Mouse (Mus musculus) limb, embryonic 13.5 days (tissue): ENCODE measurements around the gene Agap2. TPM values are rescaled to one million over a fixed set of nuclear protein-coding genes. Genes with fewer than 3 reads are reported as not detected.

Source experiments
- ATAC-seq: fragments of 200-750 bp; cut with Nextera tagmentation; 2 replicates; pipeline ENCODE4 v1.8.0; 2017; ENCODE audit warnings: low read depth, moderate number of reproducible peaks, moderate TSS enrichment; ENCODE audit not compliant: low FRiP score
- H3K27ac ChIP-seq: fragments of 300-500 bp; sonication (generic); 2 replicates; pipeline ENCODE4 v1.5.1; 2015; ENCODE audit warnings: inconsistent platforms, mild to moderate bottlenecking, moderate library complexity
- H3K27me3 ChIP-seq: fragments of 300-500 bp; sonication (generic); 2 replicates; pipeline ENCODE4 v1.6.1; 2015; ENCODE audit warnings: mild to moderate bottlenecking, inconsistent platforms
- H3K36me3 ChIP-seq: fragments of 300-500 bp; sonication (generic); 2 replicates; pipeline ENCODE4 v1.6.1; 2015; ENCODE audit warnings: inconsistent platforms, mild to moderate bottlenecking, moderate library complexity
- H3K4me1 ChIP-seq: fragments of 300-500 bp; sonication (generic); 2 replicates; pipeline ENCODE4 v1.6.1; 2015; ENCODE audit warnings: inconsistent platforms
- H3K4me2 ChIP-seq: fragments of 300-500 bp; sonication (generic); replicated peaks from 2 replicates; pipeline ENCODE4 v1.6.1; 2015; ENCODE audit warnings: inconsistent platforms, mild to moderate bottlenecking, moderate library complexity
- H3K4me3 ChIP-seq: fragments of 300-500 bp; sonication (generic); 2 replicates; pipeline ENCODE4 v1.5.1; 2015; ENCODE audit warnings: moderate library complexity, mild to moderate bottlenecking, inconsistent platforms
- H3K9ac ChIP-seq: fragments of 300-500 bp; sonication (generic); 2 replicates; pipeline ENCODE4 v1.6.1; 2015; ENCODE audit warnings: mild to moderate bottlenecking, inconsistent platforms
- H3K9me3 ChIP-seq: fragments of 300-500 bp; sonication (generic); 2 replicates; pipeline ENCODE4 v1.6.1; 2016; ENCODE audit warnings: inconsistent platforms
- WGBS: fragments of 180-500 bp; shearing (Covaris S2); methylation state at CpG from one replicate; pipeline ENCODE4 v1.1.7; 2015; 5-methylcytosine and 5-hydroxymethylcytosine counted together
- polyA plus RNA-seq: library from polyadenylated mRNA; unstranded; fragments of >200 nt; fragmentation: Nextera tagmentation; extraction: Ambion mirVana; gene quantifications from 2 replicates; pipeline ENCODE4 v1.2.1, GENCODE M21; 2015

Gene Agap2
- polyA plus RNA-seq: 0.29 and 0.43 TPM in 2 replicates

GRCm38 (mm10) chr10:127075080-127075479, at the start of gene Agap2:
Agap2 (plus strand) TSS chr10:127075284.
- no peak for ATAC-seq
- H3K27me3 ChIP-seq: peaks cover 55% of the 10 kb centered on the region
- WGBS: 54% methylated on average over 9 of the region's 9 CpGs

DNA sequence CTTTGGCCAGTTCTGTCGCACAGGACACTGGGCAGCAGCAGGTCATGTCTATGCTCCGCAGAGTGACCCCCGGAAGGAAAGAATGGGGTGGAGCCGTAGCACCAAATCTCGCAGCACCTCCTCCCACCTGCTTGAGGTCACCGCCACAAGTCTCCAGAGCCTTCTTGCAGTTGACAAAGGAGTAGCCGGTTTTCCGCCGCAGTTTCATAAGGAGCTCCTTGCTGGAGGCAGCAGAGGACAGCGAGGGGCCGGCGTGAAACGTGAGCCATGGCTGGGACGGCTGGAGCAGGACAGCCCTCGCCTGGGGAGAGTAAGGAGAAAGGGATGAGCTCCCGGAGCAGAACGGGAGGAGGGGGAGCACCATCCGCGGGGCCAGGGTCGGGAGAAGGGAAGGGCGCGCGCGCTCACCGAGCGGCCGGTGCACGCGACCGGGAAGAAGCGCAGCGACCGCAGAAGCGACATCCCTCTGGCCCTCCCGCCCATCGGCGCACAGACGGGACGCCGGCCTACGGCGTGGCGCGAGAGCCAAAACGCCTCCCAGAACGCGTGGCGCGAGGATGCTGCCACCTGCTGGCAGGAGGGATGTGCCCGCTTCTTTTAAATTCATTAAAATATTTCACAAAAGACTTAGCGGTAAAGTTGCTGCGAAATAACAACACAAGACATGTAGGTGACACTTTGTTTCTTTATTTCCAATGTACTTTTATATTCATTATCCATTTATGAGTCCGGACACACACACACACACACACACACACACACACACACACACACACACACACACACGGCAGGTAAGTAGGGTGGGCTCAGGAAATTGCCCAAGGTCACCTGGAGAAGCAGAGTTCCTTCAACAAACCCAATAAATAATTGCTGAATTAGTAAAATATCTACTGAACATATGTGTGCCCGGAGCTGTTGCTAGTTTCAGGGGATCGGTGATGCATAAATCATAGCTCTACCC, 44.5 kb upstream of the Agap2 start, which contains the start of gene Tsfm:
Gene Tsfm, minus strand, starts transcription at position 505 of the 961 bp plus-strand sequence.
- H3K27me3 ChIP-seq: no peaks in the 10 kb centered on the region
- peak within 1 kb of the TSS; percentile 75 for H3K27ac ChIP-seq
- H3K36me3 ChIP-seq: peaks cover 39% of the 10 kb centered on the region
- peak within 1 kb of the TSS; percentile 92 for H3K4me3 ChIP-seq
- peak; percentile 80 for ATAC-seq
- peak within 1 kb of the TSS; percentile 87 for H3K4me2 ChIP-seq
- peaks cover 8% of the 10 kb centered on the region for H3K4me1 ChIP-seq
- H3K9me3 ChIP-seq: no peaks in the 10 kb centered on the region
- WGBS: 5% methylated on average over 55 of the region's 56 CpGs
- peak within 1 kb of the TSS; percentile 94 for H3K9ac ChIP-seq

More at GRCm38 (mm10) chr10:127075080-127075479, at the start of gene Agap2:
- H3K9ac ChIP-seq: no peak within 1 kb of the TSS
- no peaks in the 10 kb centered on the region for H3K36me3 ChIP-seq
- no peak within 1 kb of the TSS for H3K27ac ChIP-seq
- H3K9me3 ChIP-seq: no peaks in the 10 kb centered on the region
- H3K4me3 ChIP-seq: no peak within 1 kb of the TSS
- H3K4me1 ChIP-seq: peaks cover 29% of the 10 kb centered on the region
- H3K4me2 ChIP-seq: no peak within 1 kb of the TSS

GRCm38 (mm10) chr10:127033301-127033741, 41.8 kb upstream of the Agap2 start:
- Histone ChIP-seq H3K4me1 (peaks cover 8% of the 10 kb centered on the region), H3K27me3 (no peaks in the 10 kb centered on the region), H3K4me3 (no peak overlapping the region), H3K36me3 (peaks cover 12% of the 10 kb centered on the region), H3K9me3 (no peaks in the 10 kb centered on the region), H3K27ac (no peak overlapping the region), H3K4me2 (no peak overlapping the region), H3K9ac (no peak overlapping the region)
- no peak for ATAC-seq
- 77% methylated on average over 8 of the region's 8 CpGs for WGBS

DNA sequence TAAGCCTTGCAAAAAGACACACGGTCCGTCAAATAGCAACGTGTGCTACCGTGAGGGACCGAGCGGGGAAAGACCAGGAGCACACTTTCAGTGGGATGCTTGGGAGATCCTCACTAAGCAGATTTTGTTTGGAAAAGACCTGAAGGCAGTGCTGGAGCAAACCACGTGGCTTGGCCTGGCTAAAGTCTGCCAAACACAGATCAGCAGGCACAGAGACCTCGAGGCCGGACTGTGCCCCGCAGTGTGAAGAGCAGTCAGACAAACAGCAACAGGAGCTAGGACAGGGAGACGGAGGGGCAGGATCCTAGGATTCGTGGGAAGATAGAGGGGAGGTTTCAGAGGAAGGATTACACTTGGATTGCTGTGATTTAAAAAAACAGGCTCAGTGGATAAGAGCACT, 38.8 kb upstream of the Agap2 start:
- Histone ChIP-seq H3K27me3 (peaks cover 11% of the 10 kb centered on the region), H3K4me1 (peaks cover 7% of the 10 kb centered on the region), H3K4me3 (no peak overlapping the region), H3K9me3 (no peaks in the 10 kb centered on the region), H3K36me3 (no peaks in the 10 kb centered on the region), H3K9ac (no peak overlapping the region), H3K27ac (no peak overlapping the region), H3K4me2 (no peak overlapping the region)
- 82% methylated on average over 12 of the region's 12 CpGs for WGBS
- ATAC-seq: no peak

DNA sequence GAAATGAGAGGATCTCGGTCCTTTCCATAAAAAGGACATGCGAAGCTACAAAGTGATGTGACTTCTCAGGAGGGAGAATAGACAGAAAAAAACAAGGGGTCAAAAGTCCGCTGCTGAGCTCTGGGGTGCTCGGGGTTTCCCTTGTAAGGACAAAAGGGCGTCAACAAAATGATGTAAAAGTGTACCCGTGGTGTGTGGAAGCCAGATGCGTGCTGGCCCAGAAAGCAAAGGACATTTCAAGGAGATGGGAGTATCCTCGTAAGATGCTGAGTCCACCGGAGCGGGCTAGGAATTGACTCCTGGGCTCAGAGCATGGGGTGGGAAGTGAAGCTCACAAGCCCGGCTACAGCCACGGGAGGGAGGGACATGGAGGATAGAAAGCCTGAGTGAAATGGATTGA, 37.4 kb upstream of the Agap2 start:
- H3K27ac ChIP-seq: no peak overlapping the region
- ATAC-seq: no peak
- no peak overlapping the region for H3K4me2 ChIP-seq
- H3K27me3 ChIP-seq: peaks cover 11% of the 10 kb centered on the region
- peaks cover 12% of the 10 kb centered on the region for H3K4me1 ChIP-seq
- no peak overlapping the region for H3K4me3 ChIP-seq
- WGBS: 77% methylated on average over 12 of the region's 12 CpGs
- H3K36me3 ChIP-seq: no peaks in the 10 kb centered on the region
- H3K9ac ChIP-seq: no peak overlapping the region
- no peaks in the 10 kb centered on the region for H3K9me3 ChIP-seq

GRCm38 (mm10) chr10:127040569-127041214, 34.4 kb upstream of the Agap2 start:
- Histone ChIP-seq H3K9me3 (no peaks in the 10 kb centered on the region), H3K4me2 (peak overlapping the region; percentile 97), H3K4me1 (peaks cover 19% of the 10 kb centered on the region), H3K27ac (peak overlapping the region; percentile 69), H3K9ac (peak overlapping the region; percentile 79), H3K4me3 (peak overlapping the region; percentile 79), H3K36me3 (peaks cover 21% of the 10 kb centered on the region), H3K27me3 (peaks cover 11% of the 10 kb centered on the region)
- ATAC-seq: peak; percentile 26
- 1% methylated on average over 20 of the region's 20 CpGs for WGBS

GRCm38 (mm10) chr10:127041274-127041766, 33.8 kb upstream of the Agap2 start, which contains the start of the genes Mettl1 and Eef1akmt3:
Mettl1 (plus strand) TSS chr10:127041414.
Eef1akmt3 (minus strand) TSS chr10:127041513.
- Histone ChIP-seq H3K9ac (peak within 1 kb of the TSS; percentile 79), H3K4me3 (peak within 1 kb of the TSS; percentile 79), H3K4me2 (peak within 1 kb of the TSS; percentile 97), H3K27ac (peak within 1 kb of the TSS; percentile 69), H3K4me1 (peaks cover 19% of the 10 kb centered on the region), H3K36me3 (peaks cover 24% of the 10 kb centered on the region), H3K27me3 (peaks cover 12% of the 10 kb centered on the region), H3K9me3 (no peaks in the 10 kb centered on the region)
- under 1% methylated on average over 28 of the region's 28 CpGs for WGBS
- peak; percentile 58 for ATAC-seq

- H3K9ac ChIP-seq: peak overlapping the region; percentile 79
- WGBS: under 1% methylated on average over 44 of the region's 44 CpGs
- no peaks in the 10 kb centered on the region for H3K9me3 ChIP-seq
- H3K4me1 ChIP-seq: peaks cover 19% of the 10 kb centered on the region
- H3K27me3 ChIP-seq: peaks cover 17% of the 10 kb centered on the region
- peak overlapping the region; percentile 97 for H3K4me2 ChIP-seq
- peak overlapping the region; percentile 79 for H3K4me3 ChIP-seq
- ATAC-seq: peak; percentile 90
- H3K27ac ChIP-seq: peak overlapping the region; percentile 69
- peaks cover 30% of the 10 kb centered on the region for H3K36me3 ChIP-seq
Observed at GRCm38 (mm10) chr10:127041774-127042338, 33.2 kb upstream of the Agap2 start.

- 16% methylated on average over 5 of the region's 5 CpGs for WGBS
Observed at GRCm38 (mm10) chr10:127042468-127043115, 32.5 kb upstream of the Agap2 start.

GRCm38 (mm10) chr10:127043187-127043586, 31.9 kb upstream of the Agap2 start:
- Histone ChIP-seq H3K4me3 (no peak overlapping the region), H3K27ac (no peak overlapping the region), H3K36me3 (peaks cover 34% of the 10 kb centered on the region), H3K9ac (peak overlapping the region; percentile 13; the same call in 1 of the 2 replicates), H3K4me1 (peaks cover 19% of the 10 kb centered on the region), H3K27me3 (peaks cover 30% of the 10 kb centered on the region), H3K9me3 (no peaks in the 10 kb centered on the region), H3K4me2 (peak overlapping the region; percentile 97)
- ATAC-seq: no peak
- WGBS: 88% methylated on average over 6 of the region's 6 CpGs

More at GRCm38 (mm10) chr10:127042468-127043115, 32.5 kb upstream of the Agap2 start:
- ATAC-seq: no peak
- Histone ChIP-seq H3K4me1 (peaks cover 19% of the 10 kb centered on the region), H3K9me3 (no peaks in the 10 kb centered on the region), H3K9ac (peak overlapping the region; percentile 79), H3K4me3 (peak overlapping the region; percentile 79), H3K36me3 (peaks cover 34% of the 10 kb centered on the region), H3K4me2 (peak overlapping the region; percentile 97), H3K27me3 (peaks cover 24% of the 10 kb centered on the region), H3K27ac (peak overlapping the region; percentile 69; the same call in 1 of the 2 replicates)

DNA sequence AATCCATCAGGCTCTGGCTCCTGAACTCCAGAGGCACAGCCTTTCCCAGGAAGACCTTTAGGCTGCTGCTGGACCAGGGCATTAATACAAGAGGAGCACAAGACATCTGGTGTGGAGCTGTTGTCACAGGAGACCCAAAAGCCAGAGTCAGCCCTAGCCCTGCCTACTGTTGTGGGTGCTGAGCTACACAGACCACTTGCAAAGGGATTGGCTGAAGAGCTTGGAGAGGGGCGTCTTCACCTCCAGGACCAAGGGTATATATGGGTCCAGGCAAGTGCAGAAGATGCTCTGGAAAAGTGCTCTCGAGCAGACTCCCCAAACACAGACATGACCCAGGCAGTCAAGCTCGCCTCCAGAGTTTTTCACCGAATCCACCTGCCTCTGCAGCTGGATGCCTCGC, 27.1 kb upstream of the Agap2 start, which contains the start of gene Cyp27b1:
Gene Cyp27b1, plus strand, starts transcription at position 297 of the 400 bp plus-strand sequence.
- no peak for ATAC-seq
- no peaks in the 10 kb centered on the region for H3K9me3 ChIP-seq
- H3K27ac ChIP-seq: no peak within 1 kb of the TSS
- peaks cover 32% of the 10 kb centered on the region for H3K4me1 ChIP-seq
- H3K36me3 ChIP-seq: peaks cover 34% of the 10 kb centered on the region
- peak within 1 kb of the TSS; percentile 19; the same call in 1 of the 2 replicates for H3K9ac ChIP-seq
- peak within 1 kb of the TSS; percentile 20 for H3K4me3 ChIP-seq
- peaks cover 65% of the 10 kb centered on the region for H3K27me3 ChIP-seq
- peak within 1 kb of the TSS; percentile 47 for H3K4me2 ChIP-seq
- WGBS: 29% methylated on average over 5 of the region's 5 CpGs
